Mouse (Mus musculus): ENCODE results near the gene Tfb1m. TPM values are rescaled to one million over a fixed set of nuclear protein-coding genes. Genes with fewer than 3 reads are reported as not detected.

The Tfb1m gene
- polyA plus RNA-seq, 1 experiment from 2014 or later = 21.4 TPM

GRCm38 (mm10) chr17:3529523-3529922 lies 28.1 kb downstream of the Tfb1m start:
- Histone ChIP-seq H3K36me3 (ENCODE audit: control insufficient read depth, insufficient read depth, low read length) (no peaks in the 10 kb centered on the region), H3K27ac (replicated peaks; ENCODE audit: low read depth, low read length) (no peak overlapping the region), H3K4me3 (ENCODE audit: low read depth, low read length) (no peak overlapping the region), H3K9ac (ENCODE audit: low read length) (no peak overlapping the region), H3K4me2 (ENCODE audit: low read depth, severe bottlenecking) (no peak overlapping the region), H3K27me3 (ENCODE audit: control insufficient read depth, insufficient read depth, low read length) (no peaks in the 10 kb centered on the region), H3K9me3 (ENCODE audit: control insufficient read depth, low read length) (no peaks in the 10 kb centered on the region), H3K4me1 (ENCODE audit: control insufficient read depth, insufficient read depth, low read length) (no peaks in the 10 kb centered on the region)
- 68% methylated on average over 3 of the region's 3 CpGs for WGBS
- no peak for DNase-seq (ENCODE audit: low spot score)
- ATAC-seq (ENCODE audit: insufficient number of reproducible peaks, low FRiP score, low TSS enrichment, low read depth) = no peak

GRCm38 (mm10) chr17:3527841-3528471 lies 29.6 kb downstream of the Tfb1m start:
- Histone ChIP-seq H3K9ac (ENCODE audit: low read length) (no peak overlapping the region), H3K27ac (replicated peaks; ENCODE audit: low read depth, low read length) (no peak overlapping the region), H3K36me3 (ENCODE audit: control insufficient read depth, insufficient read depth, low read length) (no peaks in the 10 kb centered on the region), H3K4me1 (ENCODE audit: control insufficient read depth, insufficient read depth, low read length) (no peaks in the 10 kb centered on the region), H3K4me2 (ENCODE audit: low read depth, severe bottlenecking) (no peak overlapping the region), H3K27me3 (ENCODE audit: control insufficient read depth, insufficient read depth, low read length) (no peaks in the 10 kb centered on the region), H3K9me3 (ENCODE audit: control insufficient read depth, low read length) (no peaks in the 10 kb centered on the region), H3K4me3 (ENCODE audit: low read depth, low read length) (no peak overlapping the region)
- no peak for DNase-seq (ENCODE audit: low spot score)
- ATAC-seq (ENCODE audit: insufficient number of reproducible peaks, low FRiP score, low TSS enrichment, low read depth) = no peak
- 92% methylated on average over 6 of the region's 6 CpGs for WGBS

- no peaks in the 10 kb centered on the region for H3K36me3 ChIP-seq (ENCODE audit: control insufficient read depth, insufficient read depth, low read length)
- 91% methylated on average over 5 of the region's 5 CpGs for WGBS
- H3K9ac ChIP-seq (ENCODE audit: low read length) = no peak overlapping the region
- H3K4me1 ChIP-seq (ENCODE audit: control insufficient read depth, insufficient read depth, low read length) = no peaks in the 10 kb centered on the region
- no peak overlapping the region for H3K27ac ChIP-seq (replicated peaks; ENCODE audit: low read depth, low read length)
- H3K27me3 ChIP-seq (ENCODE audit: control insufficient read depth, insufficient read depth, low read length) = no peaks in the 10 kb centered on the region
- H3K4me3 ChIP-seq (ENCODE audit: low read depth, low read length) = no peak overlapping the region
- ATAC-seq (ENCODE audit: insufficient number of reproducible peaks, low FRiP score, low TSS enrichment, low read depth) = no peak
- no peak for DNase-seq (ENCODE audit: low spot score)
- no peak overlapping the region for H3K4me2 ChIP-seq (ENCODE audit: low read depth, severe bottlenecking)
- no peaks in the 10 kb centered on the region for H3K9me3 ChIP-seq (ENCODE audit: control insufficient read depth, low read length)
These were observed 37.2 kb downstream of the Tfb1m start for GRCm38 (mm10) chr17:3520344-3520743.

GRCm38 (mm10) chr17:3516406-3516805 lies 41.2 kb downstream of the Tfb1m start:
- Histone ChIP-seq H3K9ac (ENCODE audit: low read length) (no peak overlapping the region), H3K36me3 (ENCODE audit: control insufficient read depth, insufficient read depth, low read length) (no peaks in the 10 kb centered on the region), H3K4me1 (ENCODE audit: control insufficient read depth, insufficient read depth, low read length) (no peaks in the 10 kb centered on the region), H3K4me2 (ENCODE audit: low read depth, severe bottlenecking) (no peak overlapping the region), H3K27me3 (ENCODE audit: control insufficient read depth, insufficient read depth, low read length) (no peaks in the 10 kb centered on the region), H3K27ac (replicated peaks; ENCODE audit: low read depth, low read length) (no peak overlapping the region), H3K9me3 (ENCODE audit: control insufficient read depth, low read length) (no peaks in the 10 kb centered on the region), H3K4me3 (ENCODE audit: low read depth, low read length) (no peak overlapping the region)
- no peak for DNase-seq (ENCODE audit: low spot score)
- WGBS = 75% methylated on average over 9 of the region's 9 CpGs
- ATAC-seq (ENCODE audit: insufficient number of reproducible peaks, low FRiP score, low TSS enrichment, low read depth) = no peak

- H3K4me3 ChIP-seq (ENCODE audit: low read depth, low read length) = no peak overlapping the region
- H3K9me3 ChIP-seq (ENCODE audit: control insufficient read depth, low read length) = no peaks in the 10 kb centered on the region
- H3K36me3 ChIP-seq (ENCODE audit: control insufficient read depth, insufficient read depth, low read length) = no peaks in the 10 kb centered on the region
- H3K27me3 ChIP-seq (ENCODE audit: control insufficient read depth, insufficient read depth, low read length) = no peaks in the 10 kb centered on the region
- no peak overlapping the region for H3K27ac ChIP-seq (replicated peaks; ENCODE audit: low read depth, low read length)
- DNase-seq (ENCODE audit: low spot score) = no peak
- WGBS = 90% methylated on average over 8 of the region's 8 CpGs
- no peak overlapping the region for H3K9ac ChIP-seq (ENCODE audit: low read length)
- H3K4me2 ChIP-seq (ENCODE audit: low read depth, severe bottlenecking) = no peak overlapping the region
- no peaks in the 10 kb centered on the region for H3K4me1 ChIP-seq (ENCODE audit: control insufficient read depth, insufficient read depth, low read length)
- no peak for ATAC-seq (ENCODE audit: insufficient number of reproducible peaks, low FRiP score, low TSS enrichment, low read depth)
These were observed 41.7 kb downstream of the Tfb1m start for GRCm38 (mm10) chr17:3515851-3516250.

GRCm38 (mm10) chr17:3514316-3514715 lies 43.3 kb downstream of the Tfb1m start:
- H3K9me3 ChIP-seq (ENCODE audit: control insufficient read depth, low read length) = no peaks in the 10 kb centered on the region
- H3K4me1 ChIP-seq (ENCODE audit: control insufficient read depth, insufficient read depth, low read length) = no peaks in the 10 kb centered on the region
- no peak overlapping the region for H3K4me2 ChIP-seq (ENCODE audit: low read depth, severe bottlenecking)
- H3K9ac ChIP-seq (ENCODE audit: low read length) = no peak overlapping the region
- no peak overlapping the region for H3K27ac ChIP-seq (replicated peaks; ENCODE audit: low read depth, low read length)
- ATAC-seq (ENCODE audit: insufficient number of reproducible peaks, low FRiP score, low TSS enrichment, low read depth) (no peak), DNase-seq (ENCODE audit: low spot score) (no peak)
- no peaks in the 10 kb centered on the region for H3K27me3 ChIP-seq (ENCODE audit: control insufficient read depth, insufficient read depth, low read length)
- H3K4me3 ChIP-seq (ENCODE audit: low read depth, low read length) = no peak overlapping the region
- H3K36me3 ChIP-seq (ENCODE audit: control insufficient read depth, insufficient read depth, low read length) = no peaks in the 10 kb centered on the region
- 88% methylated on average over 5 of the region's 5 CpGs for WGBS

GRCm38 (mm10) chr17:3509841-3510240 lies 47.7 kb downstream of the Tfb1m start:
- no peaks in the 10 kb centered on the region for H3K4me1 ChIP-seq (ENCODE audit: control insufficient read depth, insufficient read depth, low read length)
- no peaks in the 10 kb centered on the region for H3K9me3 ChIP-seq (ENCODE audit: control insufficient read depth, low read length)
- H3K4me3 ChIP-seq (ENCODE audit: low read depth, low read length) = no peak overlapping the region
- H3K27me3 ChIP-seq (ENCODE audit: control insufficient read depth, insufficient read depth, low read length) = no peaks in the 10 kb centered on the region
- no peak overlapping the region for H3K9ac ChIP-seq (ENCODE audit: low read length)
- no peak overlapping the region for H3K27ac ChIP-seq (replicated peaks; ENCODE audit: low read depth, low read length)
- H3K4me2 ChIP-seq (ENCODE audit: low read depth, severe bottlenecking) = no peak overlapping the region
- no peaks in the 10 kb centered on the region for H3K36me3 ChIP-seq (ENCODE audit: control insufficient read depth, insufficient read depth, low read length)
- WGBS = 19% methylated on average over 1 of the region's 1 CpGs
- peak; percentile 75 for DNase-seq (ENCODE audit: low spot score)
- ATAC-seq (ENCODE audit: insufficient number of reproducible peaks, low FRiP score, low TSS enrichment, low read depth) = no peak

- H3K9me3 ChIP-seq (ENCODE audit: control insufficient read depth, low read length) = no peaks in the 10 kb centered on the region
- 91% methylated on average over 8 of the region's 8 CpGs for WGBS
- H3K4me2 ChIP-seq (ENCODE audit: low read depth, severe bottlenecking) = no peak overlapping the region
- no peak overlapping the region for H3K9ac ChIP-seq (ENCODE audit: low read length)
- no peak overlapping the region for H3K27ac ChIP-seq (replicated peaks; ENCODE audit: low read depth, low read length)
- DNase-seq (ENCODE audit: low spot score) (no peak), ATAC-seq (ENCODE audit: insufficient number of reproducible peaks, low FRiP score, low TSS enrichment, low read depth) (no peak)
- H3K4me1 ChIP-seq (ENCODE audit: control insufficient read depth, insufficient read depth, low read length) = no peaks in the 10 kb centered on the region
- no peaks in the 10 kb centered on the region for H3K36me3 ChIP-seq (ENCODE audit: control insufficient read depth, insufficient read depth, low read length)
- H3K4me3 ChIP-seq (ENCODE audit: low read depth, low read length) = no peak overlapping the region
- no peaks in the 10 kb centered on the region for H3K27me3 ChIP-seq (ENCODE audit: control insufficient read depth, insufficient read depth, low read length)
These were observed 51.1 kb downstream of the Tfb1m start for GRCm38 (mm10) chr17:3506508-3506907.

GRCm38 (mm10) chr17:3505711-3506110 lies 51.9 kb downstream of the Tfb1m start:
- Histone ChIP-seq H3K27me3 (ENCODE audit: control insufficient read depth, insufficient read depth, low read length) (no peaks in the 10 kb centered on the region), H3K4me2 (ENCODE audit: low read depth, severe bottlenecking) (no peak overlapping the region), H3K9ac (ENCODE audit: low read length) (no peak overlapping the region), H3K4me1 (ENCODE audit: control insufficient read depth, insufficient read depth, low read length) (no peaks in the 10 kb centered on the region), H3K27ac (replicated peaks; ENCODE audit: low read depth, low read length) (no peak overlapping the region), H3K4me3 (ENCODE audit: low read depth, low read length) (no peak overlapping the region), H3K9me3 (ENCODE audit: control insufficient read depth, low read length) (no peaks in the 10 kb centered on the region), H3K36me3 (ENCODE audit: control insufficient read depth, insufficient read depth, low read length) (no peaks in the 10 kb centered on the region)
- no peak for ATAC-seq (ENCODE audit: insufficient number of reproducible peaks, low FRiP score, low TSS enrichment, low read depth)
- WGBS = 95% methylated on average over 1 of the region's 1 CpGs
- no peak for DNase-seq (ENCODE audit: low spot score)

All from limb, embryonic 11.5 days (tissue).